ENCODE assay signal across 8 mouse cellular contexts in the genomic region with DNA sequence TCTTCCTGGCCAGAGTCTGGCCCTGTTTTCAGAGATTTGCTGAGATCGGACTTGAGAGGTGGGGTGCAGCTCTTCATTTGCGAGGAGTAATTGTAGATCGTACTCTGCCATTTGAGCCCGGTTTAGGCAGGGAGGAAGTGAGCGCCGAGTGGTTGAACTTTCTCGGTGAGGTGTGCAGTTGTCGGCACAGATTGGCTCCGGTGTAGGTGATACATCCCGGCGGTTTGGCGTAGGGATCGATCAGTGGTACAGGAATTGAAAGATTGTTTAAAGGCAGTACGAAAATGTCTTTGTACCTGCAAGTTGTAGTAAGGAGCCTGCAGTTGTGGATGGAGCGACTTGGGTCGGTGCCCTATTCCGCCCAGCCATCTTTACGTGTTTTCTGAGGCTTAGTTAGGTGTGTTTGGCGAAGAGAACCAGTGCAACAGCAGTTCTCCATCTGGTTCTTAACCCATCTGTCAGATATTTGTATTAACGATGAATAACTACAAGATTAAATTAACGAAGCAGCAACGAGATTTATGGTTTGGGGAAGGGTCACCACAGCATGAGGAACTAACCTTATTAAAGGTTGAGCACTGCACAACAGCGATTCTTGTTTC. TPM values are rescaled to one million over a fixed set of nuclear protein-coding genes. Genes with fewer than 3 reads are reported as not detected.
DNase-seq lines count a peak whose midpoint lies in the region; ATAC-seq and TF ChIP-seq lines count a peak whose summit lies in the region.

No protein-coding gene starts in this region.

- peak; percentile 27 for DNase-seq in layer of hippocampus, adult 9-10 months (ENCODE audit: low spot score)
- DNase-seq in layer of hippocampus, postnatal 36 days = no peak
- DNase-seq in ES-E14 (ENCODE audit: low read depth, low spot score) = no peak
- DNase-seq in cerebellum, adult 8-10 months = no peak
- DNase-seq in lung, postnatal 36 days = no peak

- no peaks in the 10 kb centered on the region for H3K4me1 ChIP-seq in ES-E14 (ENCODE audit: control insufficient read depth in 2 of 2, insufficient read depth in 2 of 2, low read length in 2 of 2, poor library complexity in 1 of 2)
- H3K4me1 ChIP-seq in embryonic fibroblast, embryonic 13.5 days (ENCODE audit: control insufficient read depth, insufficient read depth, low read length) = no peaks in the 10 kb centered on the region
- H3K4me1 ChIP-seq in limb, embryonic 12.5 days (replicated peaks) = peaks cover 12% of the 10 kb centered on the region
- peaks cover 10% of the 10 kb centered on the region; the same call in 1 of the 2 replicates for H3K4me1 ChIP-seq in neural tube, embryonic 14.5 days (ENCODE audit: control insufficient read depth, insufficient read depth, low read length)

- H3K4me2 ChIP-seq in limb, embryonic 12.5 days = peak overlapping the region; percentile 81
- peak overlapping the region; percentile 87 for H3K4me2 ChIP-seq in neural tube, embryonic 14.5 days (ENCODE audit: low read depth, low read length)

- H3K9me3 ChIP-seq in ES-E14 (ENCODE audit: control insufficient read depth, insufficient read depth, low read depth, low read length) = no peaks in the 10 kb centered on the region
- H3K9me3 ChIP-seq in limb, embryonic 12.5 days = no peaks in the 10 kb centered on the region
- no peaks in the 10 kb centered on the region for H3K9me3 ChIP-seq in neural tube, embryonic 14.5 days (ENCODE audit: control insufficient read depth, low read length)

- in situ Hi-C loops in ES-E14 (cut with MboI; ENCODE audit: low sequenced_read_pairs in 2 of 2, unreplicated experiment in 2 of 2) = no loop called here

- TF ChIP-seq CTCF in embryonic fibroblast, embryonic 13.5 days (IDR thresholded peaks at IDR 0.05; ENCODE audit: borderline replicate concordance, insufficient read depth, low read length) = no peak

- peak overlapping the region; percentile 81 for H3K27ac ChIP-seq in ES-E14 (ENCODE audit: insufficient read depth, low read depth, low read length, poor library complexity, severe bottlenecking)
- H3K27ac ChIP-seq in embryonic fibroblast, embryonic 13.5 days (ENCODE audit: insufficient read depth, low read length) = 0 out of 2 replicates have a peak overlapping the region, but pooled peaks have one; percentile 21
- H3K27ac ChIP-seq in limb, embryonic 12.5 days = peak overlapping the region; percentile 92
- H3K27ac ChIP-seq in neural tube, embryonic 14.5 days (ENCODE audit: low read depth, low read length) = peak overlapping the region; percentile 83

- peak; percentile 32; the same call in 1 of the 2 replicates for ATAC-seq in limb, embryonic 12.5 days (ENCODE audit: insufficient number of reproducible peaks, insufficient read depth, low FRiP score, low TSS enrichment, low read depth)
- ATAC-seq in neural tube, embryonic 14.5 days (ENCODE audit: low read depth) = peak; percentile 8; the same call in 1 of the 2 replicates

- TF ChIP-seq POLR2A in embryonic fibroblast, embryonic 13.5 days (IDR thresholded peaks at IDR 0.05; ENCODE audit: low read depth, low read length) = 0 out of 2 replicates have a peak, but pooled peaks have one; percentile 6

- 1% methylated on average over 23 of the region's 23 CpGs for WGBS in limb, embryonic 12.5 days
- WGBS in neural tube, embryonic 14.5 days = under 1% methylated on average over 23 of the region's 23 CpGs

- peaks cover 36% of the 10 kb centered on the region for H3K36me3 ChIP-seq in ES-E14 (ENCODE audit: control insufficient read depth, insufficient read depth, low read length, poor library complexity, severe bottlenecking)
- H3K36me3 ChIP-seq in limb, embryonic 12.5 days = peaks cover 40% of the 10 kb centered on the region
- peaks cover 33% of the 10 kb centered on the region for H3K36me3 ChIP-seq in neural tube, embryonic 14.5 days (ENCODE audit: control insufficient read depth, insufficient read depth, low read length)

- peak overlapping the region; percentile 99 for H3K9ac ChIP-seq in ES-E14 (ENCODE audit: insufficient read depth, low read depth, low read length, poor library complexity, severe bottlenecking)
- peak overlapping the region; percentile 99 for H3K9ac ChIP-seq in limb, embryonic 12.5 days (replicated peaks)
- H3K9ac ChIP-seq in neural tube, embryonic 14.5 days (replicated peaks; ENCODE audit: low read depth, low read length) = peak overlapping the region; percentile 86

- H3K27me3 ChIP-seq in limb, embryonic 12.5 days = no peaks in the 10 kb centered on the region
- H3K27me3 ChIP-seq in neural tube, embryonic 14.5 days (ENCODE audit: control insufficient read depth, insufficient read depth, low read length) = no peaks in the 10 kb centered on the region

- H3K4me3 ChIP-seq in ES-E14 (ENCODE audit: insufficient read depth in 1 of 2, low read depth in 1 of 2, low read length in 2 of 2, poor library complexity in 1 of 2, severe bottlenecking in 1 of 2) = peak overlapping the region; percentile 93 to 96
- H3K4me3 ChIP-seq in embryonic fibroblast, embryonic 13.5 days (ENCODE audit: insufficient read depth, low read length) = peak overlapping the region; percentile 69
- H3K4me3 ChIP-seq in limb, embryonic 12.5 days (replicated peaks) = peak overlapping the region; percentile 97
- peak overlapping the region; percentile 98 for H3K4me3 ChIP-seq in neural tube, embryonic 14.5 days (ENCODE audit: low read depth, low read length)

TF ChIP-seq in ES-E14, 5 proteins besides CTCF, POLR2A, EP300 and RAD21:
- TF ChIP-seq MAFK (IDR thresholded peaks at IDR 0.05; ENCODE audit: insufficient read depth, low read depth, low read length) (no peak), HCFC1 (IDR thresholded peaks at IDR 0.05; ENCODE audit: borderline replicate concordance, insufficient read depth, low read length) (no peak), ZC3H11A (IDR thresholded peaks at IDR 0.05; ENCODE audit: borderline replicate concordance, low read depth, low read length) (no peak), ZNF384 (IDR thresholded peaks at IDR 0.05; ENCODE audit: low read depth, low read length) (no peak), CHD2 (IDR thresholded peaks at IDR 0.05; ENCODE audit: low read depth, low read length) (no peak)

RNA-seq across cellular contexts. Expression of gene Rpl5, which starts 0.8 kb away (rescaled TPM):
- 10 to 100 TPM; 71.3 to 78.0 TPM for total RNA-seq in layer of hippocampus, postnatal 36 days (2021)
- 752 and 756 TPM in 2 replicates for total RNA-seq in ES-E14 (2012; rRNA removed)
- polyA plus RNA-seq in embryonic fibroblast, embryonic 13.5 days (2011; ENCODE audit: insufficient read length, low read depth, missing spikeins) = 74.5 and 90.8 TPM in 2 replicates
- 71.6 and 80.0 TPM in 2 replicates for polyA plus RNA-seq in limb, embryonic 12.5 days (2016; fragmentation: Nextera tagmentation; extraction: Ambion mirVana)
- 62.4 and 68.8 TPM in 2 replicates for polyA plus RNA-seq in neural tube, embryonic 14.5 days (2014; fragmentation: Nextera tagmentation; extraction: Ambion mirVana)

RNA-seq across cellular contexts. Expression of gene Evi5, which starts 26.2 kb away (rescaled TPM):
- total RNA-seq in layer of hippocampus, postnatal 36 days (2021) = 10 to 100 TPM; 57.9 to 58.4 TPM
- 35.8 and 44.1 TPM in 2 replicates for total RNA-seq in ES-E14 (2012; rRNA removed)
- polyA plus RNA-seq in embryonic fibroblast, embryonic 13.5 days (2011; ENCODE audit: insufficient read length, low read depth, missing spikeins) = 56.6 and 60.6 TPM in 2 replicates
- polyA plus RNA-seq in limb, embryonic 12.5 days (2016; fragmentation: Nextera tagmentation; extraction: Ambion mirVana) = 85.9 and 88.4 TPM in 2 replicates
- polyA plus RNA-seq in neural tube, embryonic 14.5 days (2014; fragmentation: Nextera tagmentation; extraction: Ambion mirVana) = 56.8 and 59.9 TPM in 2 replicates

Comparison
In these comparisons a context has a peak if more than half of its experiments do, and no peak if none do; other contexts are left out.
1. H3K27ac ChIP-seq: peak in every context shown above with its lines; median percentile 92 in limb, embryonic 12.5 days; 83 in neural tube, embryonic 14.5 days; 81 in ES-E14; 21 in embryonic fibroblast, embryonic 13.5 days.